Mouse (Mus musculus) monocyte, adult 5-6 weeks (primary cell): ENCODE results near the gene Arhgef19. TPM values are rescaled to one million over a fixed set of nuclear protein-coding genes. Genes with fewer than 3 reads are reported as not detected.

Experiments
- ATAC-seq: fragments of 153-309, 156-312 bp; replicated peaks from 2 replicates; pipeline ENCODE4 v1.8.0; 2017; ENCODE audit warnings: mild to moderate bottlenecking; ENCODE audit not compliant: low TSS enrichment, insufficient number of reproducible peaks, severe bottlenecking, poor library complexity, low FRiP score
- total RNA-seq: library from RNA; stranded (forward); fragments of 200-1000, 200-491, 200-594 nt; gene quantifications from 3 replicates; pipeline ENCODE4 v1.2.3, GENCODE M21; 2017

Gene Arhgef19
- total RNA-seq, 1 experiment from 2014 or later: not detected

GRCm38 (mm10) chr4:141257440-141257839 lies 18.1 kb downstream of the Arhgef19 start:
- no peak for ATAC-seq

DNA sequence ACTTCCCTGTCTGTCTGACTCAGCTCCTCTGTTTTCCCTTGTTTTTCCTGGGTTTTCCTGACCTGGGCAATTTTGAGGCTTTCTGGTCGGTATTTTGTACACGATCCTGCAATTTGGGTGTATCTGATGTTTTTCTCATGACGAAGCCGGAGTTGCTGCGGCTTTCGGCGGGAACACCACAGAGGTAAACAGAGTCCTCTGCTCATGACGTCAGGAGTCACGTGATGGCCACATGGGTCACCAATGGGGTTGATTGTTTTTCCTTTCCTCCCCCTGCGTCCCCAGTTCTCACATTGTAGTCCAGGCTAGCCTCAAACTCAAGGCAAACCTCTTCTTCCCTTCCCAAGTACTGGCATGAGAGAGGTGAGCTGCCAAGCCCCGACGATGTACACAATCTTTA lies 20.1 kb downstream of the Arhgef19 start:
- no peak for ATAC-seq

GRCm38 (mm10) chr4:141260007-141260723 lies 20.9 kb downstream of the Arhgef19 start:
- no peak for ATAC-seq

GRCm38 (mm10) chr4:141262906-141263637 lies 23.8 kb downstream of the Arhgef19 start:
- no peak for ATAC-seq

- ATAC-seq: no peak
Observed at GRCm38 (mm10) chr4:141265979-141266637, 26.8 kb downstream of the Arhgef19 start.

GRCm38 (mm10) chr4:141267250-141267649 lies 28.0 kb downstream of the Arhgef19 start:
- no peak for ATAC-seq

DNA sequence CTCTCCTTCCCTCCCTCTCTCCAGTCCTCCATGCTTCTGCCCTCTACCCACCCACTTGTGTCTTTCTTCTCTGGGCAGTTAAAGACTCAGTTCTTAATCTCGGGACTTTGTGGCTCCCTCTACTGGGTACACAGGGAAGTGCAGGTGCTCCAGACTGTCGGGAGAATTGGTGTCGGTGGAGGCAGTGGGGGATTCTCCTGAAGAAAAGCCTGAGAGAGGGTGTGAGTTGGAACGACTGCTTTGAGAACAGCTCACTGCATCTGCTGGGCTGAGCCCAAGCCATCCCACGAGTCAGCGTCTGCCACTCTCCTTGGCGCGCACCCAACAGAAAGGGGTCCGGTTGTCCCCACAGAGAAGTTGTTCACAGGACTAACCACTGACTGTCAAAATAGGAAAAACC lies 28.5 kb downstream of the Arhgef19 start:
- no peak for ATAC-seq

DNA sequence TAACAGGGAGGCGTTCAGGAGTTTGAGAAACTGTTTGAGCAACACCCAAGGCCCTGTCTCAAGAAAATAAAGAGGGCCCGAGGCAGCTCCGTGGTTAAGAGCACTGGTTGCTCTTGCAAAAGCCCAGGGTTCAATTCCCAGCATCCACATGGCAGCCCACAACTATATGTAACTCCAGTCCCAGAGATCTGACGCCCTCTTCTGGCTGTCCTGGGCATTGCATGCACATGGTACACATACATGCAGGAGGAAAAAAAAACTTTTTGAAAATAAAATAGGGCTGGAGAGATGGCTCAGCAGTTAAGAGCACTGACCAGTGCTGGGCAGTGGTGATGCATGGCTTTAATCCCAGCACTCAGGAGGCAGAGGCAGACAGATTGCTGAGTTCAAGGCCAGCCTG lies 29.1 kb downstream of the Arhgef19 start:
- no peak for ATAC-seq

GRCm38 (mm10) chr4:141269080-141269479 lies 29.8 kb downstream of the Arhgef19 start:
- peak; percentile 55 for ATAC-seq

- no peak for ATAC-seq
Observed at GRCm38 (mm10) chr4:141270201-141270940, 31.1 kb downstream of the Arhgef19 start.

DNA sequence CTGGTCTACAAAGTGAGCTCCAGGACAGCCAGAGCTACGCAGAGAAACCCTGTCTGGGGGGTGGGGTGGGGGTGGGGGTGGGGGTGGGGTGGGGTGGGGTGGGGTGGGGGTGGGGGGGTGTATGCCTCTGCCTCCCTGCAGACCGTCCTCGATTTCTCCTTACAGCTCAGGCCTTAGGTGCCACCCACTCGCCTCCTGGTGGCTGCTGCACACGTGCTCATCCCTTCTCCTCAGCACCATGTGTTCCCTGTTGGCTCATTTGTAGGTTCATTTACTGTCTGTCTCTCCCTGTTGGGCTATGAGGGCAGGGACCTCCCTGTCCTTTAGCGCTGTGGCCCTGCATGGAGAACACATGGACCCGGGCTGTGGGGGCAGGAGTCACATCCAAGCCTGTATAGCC lies 31.9 kb downstream of the Arhgef19 start:
- ATAC-seq: no peak

- ATAC-seq: peak; percentile 57
Observed at GRCm38 (mm10) chr4:141271721-141272120, 32.4 kb downstream of the Arhgef19 start.

DNA sequence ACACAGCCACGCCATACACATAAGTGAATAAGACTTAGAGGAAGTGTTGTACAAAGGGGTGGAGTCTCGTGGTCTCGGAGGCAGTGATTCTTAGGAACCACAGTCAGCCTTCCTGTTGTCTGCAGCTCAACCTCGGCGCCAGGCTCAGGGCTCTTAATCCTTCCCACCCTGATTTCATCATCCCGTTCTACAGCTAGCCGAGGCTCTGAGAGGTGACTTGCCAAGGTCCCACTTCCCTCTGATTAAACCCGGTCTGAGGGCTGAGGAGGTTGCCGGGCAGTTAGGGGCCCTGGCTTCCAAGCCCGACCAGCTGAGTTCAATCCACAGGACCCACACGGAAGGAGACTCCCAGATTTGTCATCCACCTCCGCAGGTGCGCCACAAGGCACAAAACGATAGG lies 33.6 kb downstream of the Arhgef19 start:
- peak; percentile 75 for ATAC-seq

GRCm38 (mm10) chr4:141273296-141273695 lies 34.0 kb downstream of the Arhgef19 start:
- ATAC-seq: peak; percentile 60

DNA sequence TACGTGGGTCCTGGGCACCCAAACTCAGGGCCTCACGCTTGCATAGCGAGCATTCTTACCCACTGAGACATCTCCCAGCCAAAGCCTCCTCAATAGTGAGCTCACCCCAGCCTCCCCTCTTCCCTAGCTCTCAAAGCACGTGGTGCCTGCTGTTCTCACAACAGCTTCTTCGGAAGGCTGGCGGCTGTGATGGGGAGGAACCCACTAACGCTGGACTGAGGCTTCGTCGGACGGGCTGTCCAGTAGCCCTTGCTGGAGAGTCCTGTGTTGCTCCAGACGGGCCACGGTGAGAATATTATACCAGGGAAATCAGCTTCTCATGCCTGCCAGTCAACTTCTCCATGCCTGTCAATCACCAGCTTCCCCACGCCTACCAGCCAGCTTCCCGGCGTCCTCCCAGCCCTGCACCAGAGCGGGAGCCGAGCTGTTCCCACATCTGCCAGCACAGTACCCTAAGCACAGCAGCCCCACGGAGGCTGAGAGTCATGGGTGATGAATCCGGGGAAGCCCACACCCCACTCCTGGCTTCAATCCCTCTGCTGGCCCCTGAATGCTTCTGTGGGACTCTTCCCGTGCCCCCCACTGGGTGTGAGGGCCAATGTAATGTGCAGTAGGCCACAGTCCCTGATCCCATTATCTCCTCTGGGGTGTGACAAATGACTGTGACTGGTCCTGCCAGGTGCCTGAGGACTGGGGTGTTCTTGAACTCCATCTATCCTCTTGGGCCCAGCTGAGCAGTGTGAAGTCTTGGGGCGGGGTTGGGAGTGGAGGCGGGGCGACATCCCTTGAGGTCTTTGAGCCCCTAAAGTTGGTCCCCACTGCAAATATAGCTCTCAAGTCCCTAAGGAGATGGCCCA lies 35.4 kb downstream of the Arhgef19 start:
- no peak for ATAC-seq

- no peak for ATAC-seq
Observed at GRCm38 (mm10) chr4:141277157-141277556, 37.9 kb downstream of the Arhgef19 start.

- ATAC-seq: no peak
Observed at GRCm38 (mm10) chr4:141278154-141278553, 38.9 kb downstream of the Arhgef19 start.

DNA sequence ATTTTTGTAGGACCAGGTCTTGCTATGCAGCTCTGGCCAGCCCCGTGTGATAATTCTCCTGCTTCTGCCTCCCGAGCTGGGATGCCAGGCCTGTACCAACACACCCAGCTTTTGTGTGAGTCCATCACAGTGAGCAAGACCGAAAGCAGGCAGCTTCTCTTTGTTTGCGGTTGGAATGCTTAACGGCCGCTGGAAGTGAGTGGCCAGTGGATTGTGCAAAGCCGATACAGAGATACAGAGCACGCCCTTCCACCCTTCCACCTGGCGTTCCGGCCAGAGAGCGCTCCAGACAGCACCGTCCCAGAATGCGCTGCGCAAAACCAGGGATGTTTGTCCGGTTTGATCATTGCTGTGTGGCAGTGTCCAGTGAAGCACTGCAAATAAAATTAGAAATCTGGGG lies 40.0 kb downstream of the Arhgef19 start:
- no peak for ATAC-seq
